Mouse (Mus musculus) neural tube, embryonic 11.5 days (tissue): ENCODE results near the gene Prkcsh. TPM values are rescaled to one million over a fixed set of nuclear protein-coding genes. Genes with fewer than 3 reads are reported as not detected.

Source experiments
- ATAC-seq: fragments of 200-750 bp; cut with Nextera tagmentation; 2 replicates; pipeline ENCODE4 v1.8.0; 2017; ENCODE audit warnings: moderate number of reproducible peaks, mild to moderate bottlenecking, moderate TSS enrichment, moderate library complexity; ENCODE audit not compliant: insufficient read depth, low FRiP score, low TSS enrichment
- DNase-seq: peaks from one replicate; pipeline ENCODE4 v3.0.0-alpha.2; 2015; ENCODE audit warnings: low spot score
- H3K27ac ChIP-seq: fragments of 300-500 bp; sonication (generic); 2 replicates; pipeline ENCODE4 v1.5.1; 2014; ENCODE audit warnings: low read depth, mild to moderate bottlenecking, low read length
- H3K27me3 ChIP-seq: fragments of 300-500 bp; sonication (generic); 2 replicates; pipeline ENCODE4 v1.6.1; 2014; ENCODE audit warnings: mild to moderate bottlenecking, low read length, mixed read lengths; ENCODE audit not compliant: control insufficient read depth, insufficient read depth
- H3K36me3 ChIP-seq: fragments of 300-500 bp; sonication (generic); 2 replicates; pipeline ENCODE4 v1.6.1; 2014; ENCODE audit warnings: mild to moderate bottlenecking, low read length, moderate library complexity, mixed read lengths; ENCODE audit not compliant: control insufficient read depth, insufficient read depth
- H3K4me1 ChIP-seq: fragments of 300-500 bp; sonication (generic); 2 replicates; pipeline ENCODE4 v1.6.1; 2014; ENCODE audit warnings: low read length, mixed read lengths; ENCODE audit not compliant: control insufficient read depth, insufficient read depth
- H3K4me2 ChIP-seq: fragments of 300-500 bp; sonication (generic); 2 replicates; pipeline ENCODE4 v1.6.1; 2014; ENCODE audit warnings: low read depth, mild to moderate bottlenecking, moderate library complexity
- H3K4me3 ChIP-seq: fragments of 300-500 bp; sonication (generic); 2 replicates; pipeline ENCODE4 v1.5.1; 2014; ENCODE audit warnings: low read depth, low read length
- H3K9ac ChIP-seq: fragments of 300-500 bp; sonication (generic); 2 replicates; pipeline ENCODE4 v1.6.1; 2014; ENCODE audit warnings: mild to moderate bottlenecking, low read length
- H3K9me3 ChIP-seq: fragments of 300-500 bp; sonication (generic); 2 replicates; pipeline ENCODE4 v1.6.1; 2016; ENCODE audit warnings: low read length; ENCODE audit not compliant: control insufficient read depth
- WGBS: fragments of 180-500 bp; shearing (Covaris S2); extraction: QIAGEN DNeasy Blood & Tissue Kit; methylation state at CpG from one replicate; pipeline ENCODE4 v1.1.7; 2014; 5-methylcytosine and 5-hydroxymethylcytosine counted together
- polyA plus RNA-seq: library from polyadenylated mRNA; unstranded; fragments of >200 nt; fragmentation: Nextera tagmentation; extraction: Ambion mirVana; gene quantifications from 2 replicates; pipeline ENCODE4 v1.2.1, GENCODE M21; 2014

Gene Prkcsh
- polyA plus RNA-seq, 1 experiment from 2014 or later = 106 TPM

DNA sequence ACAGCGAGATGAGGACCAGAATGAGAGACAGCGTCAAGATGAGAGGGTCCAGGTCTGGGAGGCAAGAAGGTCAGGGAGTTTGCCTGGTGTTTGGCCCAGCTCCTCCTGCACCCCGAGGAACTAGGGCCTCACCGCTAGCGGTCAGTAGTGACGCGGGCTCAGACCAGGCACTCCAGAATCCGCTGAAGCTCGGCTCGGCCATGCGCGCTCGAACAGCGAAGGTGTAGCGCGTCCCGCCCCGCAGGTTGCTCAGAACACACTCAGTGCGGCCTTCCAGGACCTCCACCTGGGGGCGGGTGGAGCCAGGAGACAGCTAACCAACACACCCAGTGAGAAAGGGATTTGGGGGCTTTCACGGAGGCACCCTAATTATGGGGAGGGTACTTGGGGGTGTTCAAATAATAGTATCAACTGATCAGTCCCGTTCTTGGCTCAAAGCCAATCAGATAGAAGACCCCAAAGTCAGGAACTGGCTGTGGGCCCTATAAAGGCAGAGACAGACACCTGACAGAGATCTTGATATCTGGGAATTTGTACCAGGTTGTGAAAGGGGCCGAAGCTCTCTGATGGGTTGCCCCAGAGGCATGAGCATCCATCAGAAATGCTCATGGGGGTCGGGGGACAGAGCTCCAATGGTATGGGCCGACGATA lies 41.9 kb upstream of the Prkcsh start:
- no peaks in the 10 kb centered on the region for H3K9me3 ChIP-seq
- no peak for ATAC-seq
- H3K9ac ChIP-seq = no peak overlapping the region
- H3K27me3 ChIP-seq = peaks cover 38% of the 10 kb centered on the region
- peaks cover 9% of the 10 kb centered on the region; the same call in 1 of the 2 replicates for H3K4me1 ChIP-seq
- no peaks in the 10 kb centered on the region for H3K36me3 ChIP-seq
- peak overlapping the region; percentile 71 for H3K4me2 ChIP-seq
- no peak for DNase-seq
- no peak overlapping the region for H3K27ac ChIP-seq
- WGBS = 7% methylated on average over 26 of the region's 26 CpGs
- H3K4me3 ChIP-seq = no peak overlapping the region; the same call in 1 of the 2 replicates

DNA sequence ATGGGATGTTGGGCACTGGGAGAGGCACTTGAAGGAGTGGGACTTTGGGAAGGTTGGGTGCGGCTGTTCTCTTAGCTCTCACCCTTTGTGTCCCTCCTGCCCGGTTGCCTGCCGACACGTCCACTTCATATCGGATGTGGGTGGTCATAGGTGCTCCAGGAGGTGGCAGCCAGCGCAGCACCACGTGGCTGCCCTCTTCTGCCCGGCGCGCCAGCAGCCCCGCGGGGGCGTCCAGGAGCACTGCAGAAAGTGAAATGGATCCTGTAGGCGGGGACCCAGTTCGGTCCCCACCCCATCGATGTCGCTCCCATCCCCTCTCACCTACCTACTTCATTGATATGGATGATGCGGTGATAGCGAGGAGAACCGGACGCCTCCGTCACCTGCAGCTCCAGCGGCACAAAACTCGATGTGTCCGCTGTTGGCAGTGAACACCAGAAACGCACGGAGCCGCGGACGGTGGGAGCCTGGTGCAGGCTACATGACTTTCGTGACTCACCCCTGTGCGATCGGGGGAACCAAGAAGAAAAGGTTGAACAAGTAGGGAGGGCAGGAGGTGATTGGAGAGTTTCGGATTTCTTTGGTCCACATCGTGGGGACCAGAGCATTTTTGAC lies 41.1 kb upstream of the Prkcsh start:
- Histone ChIP-seq H3K27ac (no peak overlapping the region), H3K36me3 (no peaks in the 10 kb centered on the region), H3K4me2 (peak overlapping the region; percentile 71), H3K4me1 (peaks cover 7% of the 10 kb centered on the region; the same call in 1 of the 2 replicates), H3K9ac (peak overlapping the region; percentile 11; the same call in 1 of the 2 replicates), H3K9me3 (no peaks in the 10 kb centered on the region), H3K27me3 (peaks cover 38% of the 10 kb centered on the region), H3K4me3 (peak overlapping the region; percentile 36)
- ATAC-seq (no peak), DNase-seq (no peak)
- 2% methylated on average over 35 of the region's 35 CpGs for WGBS

DNA sequence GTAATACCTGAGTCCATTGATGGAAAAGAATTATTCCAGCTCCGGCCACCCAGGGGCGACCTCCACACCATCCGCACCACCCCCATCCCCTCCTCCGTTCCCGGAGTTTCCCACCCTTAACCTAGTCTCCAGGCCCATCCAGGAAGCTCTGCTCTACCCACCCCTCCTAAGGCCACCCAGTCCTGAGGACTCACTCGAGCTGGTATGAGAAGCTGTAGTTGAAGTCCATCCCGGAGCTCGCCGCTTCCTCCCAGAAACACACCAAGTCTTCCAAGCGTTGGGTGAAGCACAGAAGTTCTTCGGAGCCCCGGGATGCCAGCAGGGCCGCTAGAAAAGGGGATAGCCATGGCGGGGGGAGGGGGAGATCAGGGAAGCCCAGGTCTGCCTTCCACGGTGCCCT lies 40.6 kb upstream of the Prkcsh start:
- peak overlapping the region; percentile 71 for H3K4me2 ChIP-seq
- no peaks in the 10 kb centered on the region for H3K36me3 ChIP-seq
- H3K27ac ChIP-seq = no peak overlapping the region
- H3K9me3 ChIP-seq = no peaks in the 10 kb centered on the region
- DNase-seq = no peak
- ATAC-seq = no peak
- peaks cover 5% of the 10 kb centered on the region; the same call in 1 of the 2 replicates for H3K4me1 ChIP-seq
- 0 out of 2 replicates have a peak overlapping the region, but pooled peaks have one; percentile 11 for H3K9ac ChIP-seq
- H3K27me3 ChIP-seq = peaks cover 38% of the 10 kb centered on the region
- H3K4me3 ChIP-seq = peak overlapping the region; percentile 36
- under 1% methylated on average over 15 of the region's 15 CpGs for WGBS

DNA sequence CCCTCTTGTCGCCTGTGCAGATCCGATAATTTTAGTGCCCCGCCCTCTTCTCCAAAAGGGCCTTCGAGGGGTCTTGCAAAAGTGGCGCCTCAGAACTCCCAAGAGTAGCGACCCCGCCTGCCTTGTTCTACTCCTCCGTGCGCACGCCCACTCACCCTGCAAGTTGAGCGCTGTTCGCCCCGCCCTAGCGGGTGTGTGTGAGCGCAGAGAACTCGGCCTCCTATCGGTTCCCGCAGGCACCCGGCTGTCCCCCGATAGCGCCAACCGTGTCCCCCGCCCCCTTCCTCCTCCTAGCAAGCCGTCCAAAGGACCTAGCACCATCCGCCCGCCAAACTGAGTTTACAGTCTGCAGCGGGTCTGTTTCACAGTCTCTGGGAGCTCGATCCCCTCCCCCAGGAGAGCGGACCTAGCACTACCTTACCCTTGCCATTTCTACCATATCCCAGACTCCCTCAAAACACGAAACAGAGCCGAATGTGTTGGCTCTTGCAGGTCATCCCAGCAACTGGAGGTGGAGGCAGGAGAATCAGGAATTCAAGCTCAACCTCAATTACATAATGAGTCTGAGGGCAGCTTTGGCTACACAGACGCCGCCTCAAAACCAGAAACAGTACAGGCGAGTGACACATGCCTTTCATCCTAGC lies 40.1 kb upstream of the Prkcsh start:
- H3K4me2 ChIP-seq = peak overlapping the region; percentile 71
- peak; percentile 75 for DNase-seq
- H3K9ac ChIP-seq = no peak overlapping the region; the same call in 1 of the 2 replicates
- no peaks in the 10 kb centered on the region for H3K36me3 ChIP-seq
- no peak overlapping the region for H3K27ac ChIP-seq
- WGBS = 4% methylated on average over 33 of the region's 34 CpGs
- no peaks in the 10 kb centered on the region for H3K9me3 ChIP-seq
- peak overlapping the region; percentile 36 for H3K4me3 ChIP-seq
- H3K27me3 ChIP-seq = peaks cover 38% of the 10 kb centered on the region
- H3K4me1 ChIP-seq = peaks cover 5% of the 10 kb centered on the region; the same call in 1 of the 2 replicates
- ATAC-seq = peak; percentile 71; the same call in 1 of the 2 replicates

DNA sequence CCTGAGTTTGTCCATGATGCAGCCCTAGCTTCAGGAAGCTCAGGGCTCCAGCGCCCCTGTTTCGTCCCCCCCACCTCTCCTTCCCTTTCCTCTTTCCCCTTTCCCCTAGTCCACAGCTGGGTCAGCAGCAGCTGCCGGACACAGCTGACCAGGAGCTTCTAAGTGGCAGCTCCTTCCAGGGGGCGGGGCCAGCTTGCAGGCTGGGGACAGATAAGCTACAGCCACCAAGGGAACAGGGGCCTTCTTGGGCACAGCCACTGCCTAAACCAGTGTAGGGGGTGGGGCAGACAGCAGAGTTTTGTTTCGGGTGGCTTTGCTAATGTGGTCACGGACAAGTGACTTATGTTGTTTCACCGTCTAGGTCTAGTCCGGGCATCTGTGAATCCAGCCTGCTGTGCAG lies 39.2 kb upstream of the Prkcsh start, which contains the start of gene Epor:
TSS of gene Epor (minus strand) at position 90 of the 400 bp plus-strand sequence.
- peaks cover 38% of the 10 kb centered on the region for H3K27me3 ChIP-seq
- no peak within 1 kb of the TSS for H3K27ac ChIP-seq
- no peaks in the 10 kb centered on the region for H3K9me3 ChIP-seq
- H3K4me1 ChIP-seq = peaks cover 5% of the 10 kb centered on the region; the same call in 1 of the 2 replicates
- peak within 1 kb of the TSS; percentile 36 for H3K4me3 ChIP-seq
- H3K36me3 ChIP-seq = no peaks in the 10 kb centered on the region
- H3K9ac ChIP-seq = no peak within 1 kb of the TSS; the same call in 1 of the 2 replicates
- H3K4me2 ChIP-seq = peak within 1 kb of the TSS; percentile 71
- peak; percentile 36; the same call in 1 of the 2 replicates for ATAC-seq
- WGBS = 17% methylated on average over 8 of the region's 8 CpGs
- DNase-seq = peak; percentile 56

DNA sequence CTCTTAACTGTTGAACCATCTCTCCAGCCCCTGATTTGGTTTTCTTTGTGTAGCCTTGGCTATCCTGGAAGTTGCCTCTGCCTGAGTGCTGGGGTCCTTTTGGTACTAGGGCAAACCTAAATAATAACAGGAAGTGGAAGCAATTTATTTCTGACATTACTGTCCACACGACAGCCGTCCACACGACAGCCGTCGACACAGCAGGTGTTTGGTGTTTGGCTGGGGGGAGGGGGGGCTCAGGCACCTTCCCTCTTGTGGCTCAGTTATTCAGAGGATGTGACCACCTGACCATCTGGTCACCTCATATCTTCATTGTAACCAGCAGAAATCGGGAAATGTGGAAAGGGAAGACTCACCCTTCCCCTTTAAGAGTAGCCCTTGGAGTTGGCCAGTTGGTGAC lies 33.7 kb upstream of the Prkcsh start:
- no peak overlapping the region for H3K4me3 ChIP-seq
- H3K27ac ChIP-seq = no peak overlapping the region
- ATAC-seq = no peak
- H3K36me3 ChIP-seq = no peaks in the 10 kb centered on the region
- no peak for DNase-seq
- no peak overlapping the region for H3K9ac ChIP-seq
- H3K4me2 ChIP-seq = no peak overlapping the region
- H3K27me3 ChIP-seq = no peaks in the 10 kb centered on the region
- no peaks in the 10 kb centered on the region for H3K9me3 ChIP-seq
- H3K4me1 ChIP-seq = no peaks in the 10 kb centered on the region
- WGBS = 72% methylated on average over 6 of the region's 6 CpGs

DNA sequence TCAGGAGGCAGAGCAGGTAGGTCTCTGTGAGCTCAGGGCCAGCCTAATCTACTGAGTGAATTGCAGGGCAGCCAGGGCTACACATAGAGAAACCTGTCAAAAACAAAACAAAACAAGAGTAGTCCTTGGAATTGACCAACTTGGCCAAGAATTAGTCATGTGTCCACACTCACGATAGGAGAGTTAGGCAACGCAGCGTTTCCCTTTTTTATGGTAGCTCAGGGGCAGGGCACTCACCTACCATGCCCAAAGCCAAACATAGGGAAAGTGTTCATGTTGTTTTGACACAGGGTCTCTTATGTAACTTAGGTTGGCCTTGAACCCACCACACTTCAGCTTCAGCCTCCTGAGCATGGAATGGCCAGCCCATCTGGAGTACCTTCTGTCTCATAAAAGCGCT lies 33.3 kb upstream of the Prkcsh start:
- no peak overlapping the region for H3K4me2 ChIP-seq
- no peaks in the 10 kb centered on the region for H3K4me1 ChIP-seq
- DNase-seq (no peak), ATAC-seq (no peak)
- H3K9ac ChIP-seq = no peak overlapping the region
- no peak overlapping the region for H3K27ac ChIP-seq
- 89% methylated on average over 4 of the region's 4 CpGs for WGBS
- H3K36me3 ChIP-seq = no peaks in the 10 kb centered on the region
- H3K4me3 ChIP-seq = no peak overlapping the region
- no peaks in the 10 kb centered on the region for H3K9me3 ChIP-seq
- H3K27me3 ChIP-seq = no peaks in the 10 kb centered on the region

DNA sequence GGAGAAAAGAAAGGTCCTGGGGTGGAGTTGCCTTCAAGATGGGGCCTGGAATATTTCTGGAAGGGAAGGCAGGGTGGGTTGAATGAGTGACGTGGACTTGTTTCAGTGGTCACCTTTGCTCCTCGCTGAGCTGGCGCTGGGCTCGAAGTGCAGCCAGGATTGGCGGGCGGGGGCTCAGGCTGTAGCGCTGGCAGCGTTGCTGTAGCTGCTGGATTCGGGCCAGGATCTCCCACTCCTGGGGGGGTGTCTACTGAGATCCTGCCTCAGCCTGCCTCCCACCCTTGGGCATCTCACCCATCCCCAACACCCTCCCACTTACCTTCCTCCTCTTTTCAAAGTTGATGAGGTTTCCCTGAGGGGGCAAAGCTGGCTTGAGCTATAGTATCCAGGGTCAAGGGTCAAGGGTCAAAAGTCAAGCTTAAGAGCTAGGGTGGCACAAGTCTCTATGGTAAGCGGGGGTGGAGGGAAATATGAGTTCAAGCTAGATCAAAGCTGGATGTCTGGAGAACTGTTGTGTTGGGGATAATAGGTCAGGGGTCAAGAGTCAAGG lies 25.9 kb upstream of the Prkcsh start:
- Histone ChIP-seq H3K4me1 (no peaks in the 10 kb centered on the region), H3K9me3 (no peaks in the 10 kb centered on the region), H3K4me3 (no peak overlapping the region), H3K9ac (no peak overlapping the region), H3K27ac (no peak overlapping the region), H3K4me2 (no peak overlapping the region), H3K27me3 (no peaks in the 10 kb centered on the region), H3K36me3 (no peaks in the 10 kb centered on the region)
- 97% methylated on average over 9 of the region's 10 CpGs for WGBS
- DNase-seq = no peak
- ATAC-seq = no peak
